ENCODE assay signal across 24 mouse cellular contexts in genomic region chr15:36689881-36690280, GRCm38 (mm10).
"Had no signal": no experiment of that assay in that cellular context is flagged by ENCODE, and none has a peak within 500 bp of the region (broad histone marks: within the 10 kb centered on the region; RNA-seq: fewer than 3 reads in every experiment).

No protein-coding gene starts in this region.

- H3K4me2 ChIP-seq: kidney, embryonic 15.5 days; limb, embryonic 13.5 days; liver, embryonic 12.5 days; liver, embryonic 15.5 days; lung, embryonic 15.5 days; midbrain, embryonic 13.5 days; stomach, embryonic 15.5 days had no signal

- H3K27me3 ChIP-seq: limb, embryonic 13.5 days; lung, embryonic 15.5 days; stomach, embryonic 15.5 days had no signal

- H3K4me3 ChIP-seq: kidney, embryonic 15.5 days; left cerebral cortex, adult 2 months; limb, embryonic 13.5 days; liver, embryonic 12.5 days; liver, embryonic 15.5 days; lung, embryonic 15.5 days; midbrain, embryonic 10.5 days; midbrain, embryonic 13.5 days; stomach, embryonic 15.5 days had no signal

- H3K9me3 ChIP-seq: kidney, embryonic 15.5 days; limb, embryonic 13.5 days; liver, embryonic 12.5 days; liver, embryonic 15.5 days; lung, embryonic 15.5 days; midbrain, embryonic 10.5 days; midbrain, embryonic 13.5 days; stomach, embryonic 15.5 days had no signal

- H3K9ac ChIP-seq: kidney, embryonic 15.5 days; limb, embryonic 13.5 days; liver, embryonic 12.5 days; liver, embryonic 15.5 days; lung, embryonic 15.5 days; midbrain, embryonic 13.5 days; stomach, embryonic 15.5 days had no signal

- H3K27ac ChIP-seq: kidney, embryonic 15.5 days; left cerebral cortex, adult 2 months; limb, embryonic 13.5 days; lung, embryonic 15.5 days; midbrain, embryonic 10.5 days; midbrain, embryonic 13.5 days; stomach, embryonic 15.5 days had no signal

- ATAC-seq: liver, embryonic 12.5 days; midbrain, embryonic 13.5 days; midbrain, embryonic 16.5 days had no signal

- H3K36me3 ChIP-seq: kidney, embryonic 15.5 days; limb, embryonic 13.5 days; liver, embryonic 12.5 days; liver, embryonic 15.5 days; lung, embryonic 15.5 days; midbrain, embryonic 10.5 days; midbrain, embryonic 13.5 days; stomach, embryonic 15.5 days had no signal

- H3K4me1 ChIP-seq: stomach, embryonic 15.5 days had no signal

- DNase-seq: kidney, adult 11 months; kidney, adult 8-10 months; kidney, postnatal 10 days; kidney, postnatal 36 days; layer of hippocampus, postnatal 36 days; liver; lung, adult 18-20 months; lung, postnatal 10 days; lung, postnatal 4 days; retina, postnatal 1 day; right cerebral cortex, postnatal 25 days; spleen, adult 18-20 months; thymus, adult 18-20 months; thymus, postnatal 36 days had no signal
